In genomic region chr12:105002340-105003132, GRCm38 (mm10) we compare ENCODE assay signal across 11 mouse cellular contexts. TPM values are rescaled to one million over a fixed set of nuclear protein-coding genes. Genes with fewer than 3 reads are reported as not detected.
DNase-seq lines count a peak whose midpoint lies in the region; ATAC-seq and TF ChIP-seq lines count a peak whose summit lies in the region.
"Had no signal": no experiment of that assay in that cellular context is flagged by ENCODE, and none has a peak within 500 bp of the region (broad histone marks: within the 10 kb centered on the region; RNA-seq: fewer than 3 reads in every experiment).

No protein-coding gene starts in this region.

- H3K27me3 ChIP-seq in liver, adult 2 months (ENCODE audit: control insufficient read depth, insufficient read depth, low read length) = no peaks in the 10 kb centered on the region
- H3K27me3 ChIP-seq in MEL (ENCODE audit: control insufficient read depth in 1 of 2, insufficient read depth in 2 of 2, low read length in 2 of 2) = no peaks in the 10 kb centered on the region
- no peaks in the 10 kb centered on the region for H3K27me3 ChIP-seq in liver, postnatal 0 days (ENCODE audit: insufficient read depth, low read length)

- no peak for TF ChIP-seq RAD21 in MEL (IDR thresholded peaks at IDR 0.05; ENCODE audit: low read depth, low read length)

- 57% methylated on average over 10 of the region's 10 CpGs for WGBS in liver, adult 2 months
- WGBS in liver, postnatal 0 days (ENCODE audit: insufficient replicate concordance) = 39% methylated on average over 10 of the region's 10 CpGs

- H3K79me2 ChIP-seq in liver, adult 2 months (ENCODE audit: control insufficient read depth, insufficient read depth, low read length) = peaks cover 27% of the 10 kb centered on the region; the same call in 1 of the 2 replicates
- H3K79me2 ChIP-seq in MEL (ENCODE audit: control insufficient read depth, insufficient read depth, low read length, poor library complexity) = peaks cover 14% of the 10 kb centered on the region; the same call in 1 of the 2 replicates

- H3K36me3 ChIP-seq in liver, adult 2 months (ENCODE audit: control insufficient read depth, insufficient read depth, low read length) = no peaks in the 10 kb centered on the region
- peaks cover 0 to 25% of the 10 kb centered on the region in 2 experiments; a peak in 2 of 4 replicates for H3K36me3 ChIP-seq in MEL (ENCODE audit: control insufficient read depth in 1 of 2, insufficient read depth in 2 of 2, low read length in 2 of 2)
- H3K36me3 ChIP-seq in liver, postnatal 0 days (replicated peaks; ENCODE audit: insufficient read depth, low read length) = no peaks in the 10 kb centered on the region
- H3K36me3 ChIP-seq: heart, embryonic 10.5 days; stomach, embryonic 15.5 days had no signal

- peak; percentile 54 for TF ChIP-seq CTCF in liver, adult 2 months (IDR thresholded peaks at IDR 0.05; ENCODE audit: low read depth, low read length)
- no peak for TF ChIP-seq CTCF in MEL (IDR thresholded peaks at IDR 0.05 in 2 of 3, conservative IDR thresholded peaks at IDR 0.05 in 1 of 3; ENCODE audit: control insufficient read depth in 1 of 3, insufficient read depth in 1 of 3, low read depth in 2 of 3, low read length in 3 of 3, poor library complexity in 1 of 3, severe bottlenecking in 1 of 3)
- peak; percentile 53 for TF ChIP-seq CTCF in liver, postnatal 0 days (IDR thresholded peaks at IDR 0.05; ENCODE audit: low read depth)

- H3K4me1 ChIP-seq in liver, adult 2 months (ENCODE audit: control insufficient read depth, insufficient read depth, low read length) = peaks cover 42% of the 10 kb centered on the region
- H3K4me1 ChIP-seq in MEL (ENCODE audit: control insufficient read depth in 1 of 2, insufficient read depth in 2 of 2, low read length in 2 of 2) = peaks cover 9 to 37% of the 10 kb centered on the region in 2 experiments
- H3K4me1 ChIP-seq in liver, postnatal 0 days (ENCODE audit: insufficient read depth) = peaks cover 87% of the 10 kb centered on the region

- peak overlapping the region; percentile 86 for H3K27ac ChIP-seq in liver, adult 2 months (replicated peaks; ENCODE audit: insufficient read depth, low read depth, low read length)
- peak overlapping the region; percentile 4; the same call in 1 of the 2 replicates for H3K27ac ChIP-seq in MEL (ENCODE audit: control insufficient read depth, low read depth, low read length)
- peak overlapping the region; percentile 34; the same call in 1 of the 2 replicates for H3K27ac ChIP-seq in liver, postnatal 0 days (ENCODE audit: low read depth)
- H3K27ac ChIP-seq: heart, embryonic 10.5 days; stomach, embryonic 15.5 days had no signal

- peak; percentile 30 for ATAC-seq in liver, postnatal 0 days
- ATAC-seq in inflammation-experienced regulatory T-cells, adult 6 months = no peak

- TF ChIP-seq EP300 in MEL (IDR thresholded peaks at IDR 0.05; ENCODE audit: low read depth in 1 of 2, low read length in 2 of 2) = peak in 1 of 2 experiments; percentile 47; a peak in 2 of 4 replicates
- peak; percentile 72 for TF ChIP-seq EP300 in liver, postnatal 0 days (IDR thresholded peaks at IDR 0.05; ENCODE audit: low read depth)

- peak; percentile 78 for DNase-seq in liver, adult 2 months (ENCODE audit: extremely low read depth, low read depth, low spot score)
- DNase-seq in liver (no peak), MEL (ENCODE audit: low read depth, low spot score) (no peak)
- DNase-seq in embryo, embryonic 10.5 days (ENCODE audit: low spot score) = peak; percentile 60
- no peak for DNase-seq in liver, postnatal 0 days
- DNase-seq in spleen, adult 18-20 months = no peak
- no peak for DNase-seq in right cerebral cortex, postnatal 25 days
- DNase-seq: adrenal gland, adult 2 months had no signal

- peak overlapping the region; percentile 39 for H3K4me2 ChIP-seq in liver, postnatal 0 days (ENCODE audit: low read depth, low read length)
- H3K4me2 ChIP-seq: stomach, embryonic 15.5 days had no signal

- no peak overlapping the region for H3K4me3 ChIP-seq in liver, adult 2 months (ENCODE audit: insufficient read depth, low read depth, low read length)
- H3K4me3 ChIP-seq in MEL (ENCODE audit: control insufficient read depth in 1 of 2, insufficient read depth in 1 of 2, low read depth in 2 of 2, low read length in 2 of 2) = no peak overlapping the region
- H3K4me3 ChIP-seq in liver, postnatal 0 days (ENCODE audit: low read depth, low read length) = no peak overlapping the region
- H3K4me3 ChIP-seq: heart, embryonic 10.5 days; stomach, embryonic 15.5 days had no signal

- no peaks in the 10 kb centered on the region for H3K9me3 ChIP-seq in MEL (replicated peaks; ENCODE audit: insufficient read depth, low read length)
- no peaks in the 10 kb centered on the region for H3K9me3 ChIP-seq in liver, postnatal 0 days (ENCODE audit: low read length)
- H3K9me3 ChIP-seq: heart, embryonic 10.5 days; stomach, embryonic 15.5 days had no signal

- no peak for TF ChIP-seq POLR2A in liver, adult 2 months (IDR thresholded peaks at IDR 0.05; ENCODE audit: extremely low read depth, insufficient read depth, low read length)
- no peak for TF ChIP-seq POLR2A in MEL (IDR thresholded peaks at IDR 0.05; ENCODE audit: control insufficient read depth in 1 of 2, insufficient read depth in 1 of 2, low read depth in 1 of 2, low read length in 2 of 2, poor library complexity in 1 of 2)

- no peak overlapping the region for H3K9ac ChIP-seq in liver, adult 2 months (ENCODE audit: low read depth, low read length)
- H3K9ac ChIP-seq in MEL (ENCODE audit: control insufficient read depth, low read depth, low read length, poor library complexity, severe bottlenecking) = no peak overlapping the region
- peak overlapping the region; percentile 6; the same call in 1 of the 2 replicates for H3K9ac ChIP-seq in liver, postnatal 0 days (replicated peaks)
- H3K9ac ChIP-seq: stomach, embryonic 15.5 days had no signal

TF ChIP-seq in MEL, 35 proteins besides CTCF, POLR2A, EP300 and RAD21:
- TF ChIP-seq RCOR1 (IDR thresholded peaks at IDR 0.05; ENCODE audit: low read depth, low read length) = no peak
- no peak for TF ChIP-seq CHD2 (IDR thresholded peaks at IDR 0.05; ENCODE audit: low read length)
- TF ChIP-seq GATA1 (IDR thresholded peaks at IDR 0.05; ENCODE audit: low read depth, low read length) = peak; percentile 44; the same call in 1 of the 2 replicates
- TF ChIP-seq SIN3A (IDR thresholded peaks at IDR 0.05; ENCODE audit: low read length) = 0 out of 2 replicates have a peak, but pooled peaks have one; percentile 2
- TF ChIP-seq BHLHE40 (IDR thresholded peaks at IDR 0.05; ENCODE audit: borderline replicate concordance, low read depth, low read length) = no peak
- no peak for TF ChIP-seq ELF1 (IDR thresholded peaks at IDR 0.05; ENCODE audit: low read depth, low read length)

RNA-seq across cellular contexts. Expression of gene Syne3, which starts 7.1 kb away (rescaled TPM):
- total RNA-seq in liver, adult 2 months (2014; rRNA removed) = 3.8 and 4.8 TPM in 2 replicates
- 0.81 and 1.6 TPM in 2 replicates for polyA plus RNA-seq in liver, adult 2 months (2012; rRNA removed)
- total RNA-seq in MEL (2012; rRNA removed) = 4.9 and 7.9 TPM in 2 replicates
- polyA plus RNA-seq in MEL (2012; ENCODE audit: insufficient read depth in 1 of 2, insufficient read length in 2 of 2, low read depth in 1 of 2, low replicate concordance in 2 of 2, missing spikeins in 1 of 2) = 10 to 100 TPM in 1 of 2 experiments, not detected in 1; 10.7 TPM
- 1.3 and 2.3 TPM in 2 replicates for polyA plus RNA-seq in liver, postnatal 0 days (2015; fragmentation: Nextera tagmentation; extraction: Ambion mirVana)
- 1 to 10 TPM; 2.2 to 5.4 (median 3.0) TPM for polyA plus RNA-seq in inflammation-experienced regulatory T-cells, adult 6 months (2017; shearing (Covaris generic))

RNA-seq across cellular contexts. Expression of gene Glrx5, which starts 30.0 kb away (rescaled TPM):
- total RNA-seq in liver, adult 2 months (2014; rRNA removed) = 43.0 and 45.5 TPM in 2 replicates
- 144 and 157 TPM in 2 replicates for polyA plus RNA-seq in liver, adult 2 months (2012; rRNA removed)
- 95.8 and 108 TPM in 2 replicates for total RNA-seq in MEL (2012; rRNA removed)
- 100 to 1,000 TPM in 1 of 2 experiments, not detected in 1; 291 TPM for polyA plus RNA-seq in MEL (2012; ENCODE audit: insufficient read depth in 1 of 2, insufficient read length in 2 of 2, low read depth in 1 of 2, low replicate concordance in 2 of 2, missing spikeins in 1 of 2)
- 349 and 355 TPM in 2 replicates for polyA plus RNA-seq in liver, postnatal 0 days (2015; fragmentation: Nextera tagmentation; extraction: Ambion mirVana)
- 1 to 10 TPM; 4.0 to 6.9 (median 6.6) TPM for polyA plus RNA-seq in inflammation-experienced regulatory T-cells, adult 6 months (2017; shearing (Covaris generic))

Comparison
In these comparisons a context has a peak if more than half of its experiments do, and no peak if none do; other contexts are left out.
1. DNase-seq: peak in liver, adult 2 months (single experiment) and embryo, embryonic 10.5 days (single experiment); none in liver (single experiment), MEL (single experiment), liver, postnatal 0 days (single experiment), spleen, adult 18-20 months (0 of 2) and right cerebral cortex, postnatal 25 days (single experiment).
2. H3K27ac ChIP-seq: peak in every context shown above with its lines; median percentile 86 in liver, adult 2 months; 34 in liver, postnatal 0 days; 4 in MEL.
3. CTCF ChIP-seq: peak in liver, adult 2 months (single experiment) and liver, postnatal 0 days (single experiment); none in MEL (0 of 3).
4. RNA of gene Glrx5, which starts 30.0 kb away (polyA plus RNA-seq): 349 to 355 TPM in liver, postnatal 0 days, 291 TPM in MEL and 144 to 157 TPM in liver, adult 2 months; 4.0 to 6.9 TPM in inflammation-experienced regulatory T-cells, adult 6 months; every median in the first group is over 4 times any median in the second.